Mouse (Mus musculus) fibroblast of lung, adult 2 months (primary cell): ENCODE results near the gene Trim15.
"Not testable (repeated sequence)": the region's sequence is repeated elsewhere in the genome, so short reads cannot be mapped to it uniquely, and the experiment has no call there.

Experiments
- DNase-seq: peaks from one replicate; pipeline ENCODE4 v3.0.0-alpha.2; 2011; ENCODE audit warnings: low read depth

Trim15 gene

GRCm38 (mm10) chr17:36866719-36867527 lies at the start of gene Trim15:
Gene Trim15, minus strand, starts transcription at chr17:36867210.
- no peak for DNase-seq

GRCm38 (mm10) chr17:36915076-36915475 lies 48.1 kb upstream of the Trim15 start:
- peak; percentile 10 for DNase-seq

DNA sequence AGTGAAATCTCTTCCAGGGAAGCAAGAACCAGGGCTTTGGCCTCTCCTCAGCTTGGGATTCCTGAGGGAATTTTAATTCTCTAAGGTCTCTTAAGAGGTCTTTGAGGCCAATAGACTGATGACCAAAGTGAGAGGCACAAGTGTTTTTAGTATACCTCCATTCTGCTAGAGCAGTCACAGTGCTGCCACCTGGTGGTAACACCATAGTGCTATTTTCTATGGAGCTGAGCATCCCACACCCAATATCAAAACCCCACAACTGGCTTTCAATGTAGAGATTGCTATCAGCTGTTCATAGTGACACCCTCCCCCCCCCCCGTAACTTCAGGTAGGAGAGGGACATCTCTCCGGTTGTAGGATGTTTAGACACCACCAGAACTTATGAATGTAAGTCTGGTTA lies 47.1 kb upstream of the Trim15 start:
- peak; percentile 15 for DNase-seq

DNA sequence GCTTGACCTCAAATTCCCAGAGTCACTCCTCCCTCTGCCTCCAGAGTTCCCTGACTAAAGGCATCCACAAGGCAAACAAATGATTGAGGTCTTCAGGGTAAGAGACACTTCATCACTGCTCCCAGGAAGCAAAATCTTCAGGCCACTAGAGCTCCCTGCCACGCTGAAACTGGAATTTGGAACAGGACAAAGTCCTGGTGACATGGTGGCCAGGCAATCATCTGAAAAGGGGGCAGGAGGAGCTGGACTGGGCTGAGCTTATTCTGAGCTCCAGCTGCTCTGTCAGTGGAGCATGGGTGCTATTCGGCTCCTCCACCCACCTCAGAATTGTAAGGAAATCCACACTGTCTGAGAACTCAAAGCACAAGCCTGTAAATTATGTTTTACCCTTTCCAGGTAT lies 45.0 kb upstream of the Trim15 start:
- no peak for DNase-seq

DNA sequence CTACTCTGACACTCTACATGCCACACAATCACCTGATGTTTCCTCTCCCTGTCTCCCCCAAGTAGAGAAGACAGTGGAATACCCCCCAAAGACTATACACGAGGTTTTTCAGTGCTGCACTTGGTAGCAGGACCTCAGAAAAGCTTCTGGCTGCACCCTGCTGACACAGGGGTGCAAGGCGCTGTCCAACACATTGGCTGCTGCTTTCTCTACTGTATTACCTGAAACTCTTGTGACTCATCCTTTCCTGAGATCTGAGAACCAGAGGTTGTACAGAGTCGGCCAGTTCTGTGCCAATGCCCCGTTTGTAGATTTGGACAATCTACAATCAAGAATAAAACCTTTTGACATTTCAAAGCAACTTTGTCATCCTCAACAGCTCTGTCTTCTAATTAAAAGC lies 42.8 kb upstream of the Trim15 start:
- DNase-seq = no peak

GRCm38 (mm10) chr17:36908235-36908634 lies 41.2 kb upstream of the Trim15 start:
- DNase-seq = no peak

DNA sequence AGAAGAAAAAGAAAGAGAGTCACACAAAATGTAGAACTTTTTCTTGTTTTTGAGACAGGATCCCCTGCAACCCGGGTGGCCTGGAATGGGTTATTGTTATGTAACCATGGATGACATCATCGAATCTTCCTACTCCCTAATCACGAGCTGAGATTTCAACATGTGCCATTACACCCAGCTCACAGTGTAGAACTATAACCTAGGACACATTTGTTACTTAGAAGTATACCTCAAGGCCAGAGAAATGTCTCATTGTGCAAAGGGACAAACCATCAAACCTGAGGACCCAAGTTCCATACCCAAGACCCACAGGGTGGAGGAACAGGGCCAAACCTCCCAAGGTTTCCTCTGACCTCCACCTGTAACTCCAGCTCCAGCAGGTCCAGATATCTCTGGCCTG lies 36.6 kb upstream of the Trim15 start:
- no peak for DNase-seq

DNA sequence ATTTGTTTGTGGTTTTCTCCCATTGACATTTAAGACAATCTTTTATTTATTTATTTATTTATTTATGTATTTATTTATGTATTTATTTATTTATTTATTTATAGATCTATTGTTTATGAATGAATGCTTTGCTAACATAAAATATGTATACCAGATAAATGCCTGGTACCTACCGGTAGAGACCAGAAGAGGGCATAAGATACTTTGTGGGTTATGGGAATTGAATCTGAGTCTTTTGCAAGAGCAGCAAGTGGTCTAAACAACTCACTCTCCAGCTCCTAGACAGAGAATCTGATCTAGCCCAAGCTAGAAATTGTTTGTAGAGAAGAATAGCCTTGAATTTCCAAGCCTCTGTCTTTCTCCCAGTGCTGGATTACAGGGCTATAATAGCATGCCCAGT lies 33.7 kb upstream of the Trim15 start:
- no peak for DNase-seq

DNA sequence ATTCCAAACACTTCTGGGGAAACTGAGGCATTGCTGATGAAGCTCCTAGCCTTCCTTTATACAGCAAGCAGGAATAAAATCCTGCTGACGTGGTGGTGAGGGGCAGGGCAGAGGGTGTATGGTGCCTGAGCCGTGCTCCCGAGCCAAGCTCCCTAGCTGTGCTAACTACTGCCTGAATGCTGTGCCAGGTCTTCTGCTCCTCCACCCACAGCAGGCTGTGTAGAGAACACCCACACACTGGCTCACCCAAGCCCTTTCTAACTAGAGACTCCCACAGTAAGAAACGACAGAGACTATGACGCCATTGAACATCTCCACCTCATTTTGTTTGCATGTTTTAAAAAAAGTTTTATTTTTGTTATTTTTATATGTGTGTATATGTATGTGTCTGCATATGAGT lies 33.0 kb upstream of the Trim15 start:
- DNase-seq = no peak

- no peak for DNase-seq
These were observed 32.4 kb upstream of the Trim15 start for GRCm38 (mm10) chr17:36899376-36899775.

DNA sequence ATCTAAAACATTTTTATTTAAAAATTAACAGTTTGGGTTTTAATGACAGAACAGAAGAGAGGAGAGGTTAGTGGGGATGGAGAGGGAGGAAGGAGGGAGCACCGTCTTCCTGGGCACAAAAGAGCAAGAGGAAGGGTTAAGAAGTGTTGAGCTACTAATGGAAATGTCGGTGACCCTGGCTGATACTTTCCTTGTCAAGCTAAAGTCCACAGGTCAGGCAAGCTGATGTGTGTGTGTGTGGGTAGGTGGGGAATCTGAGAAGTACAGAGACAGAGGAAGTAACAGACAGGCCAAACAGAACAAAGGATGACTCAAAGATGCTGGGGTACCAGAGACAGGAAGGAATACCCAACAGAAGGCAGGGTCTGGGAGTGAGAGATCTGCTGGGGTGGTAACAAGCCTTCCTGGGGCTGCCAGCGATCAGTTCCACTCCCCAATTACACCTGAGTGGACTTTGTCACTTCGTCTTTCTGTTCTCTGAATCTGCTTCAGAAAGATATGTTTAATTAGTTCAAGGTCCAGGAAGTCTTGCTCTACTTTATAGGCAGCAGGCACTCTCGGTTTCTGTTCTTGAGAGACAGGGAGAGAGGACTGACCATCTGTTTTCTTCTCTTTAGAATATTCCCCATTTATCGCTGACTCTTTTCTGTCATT lies 30.7 kb upstream of the Trim15 start, which contains the start of gene Trim31:
Gene Trim31, plus strand, starts transcription at position 567 of the 654 bp plus-strand sequence.
- DNase-seq = no peak

GRCm38 (mm10) chr17:36897065-36897464 lies 30.1 kb upstream of the Trim15 start:
- DNase-seq = no peak

DNA sequence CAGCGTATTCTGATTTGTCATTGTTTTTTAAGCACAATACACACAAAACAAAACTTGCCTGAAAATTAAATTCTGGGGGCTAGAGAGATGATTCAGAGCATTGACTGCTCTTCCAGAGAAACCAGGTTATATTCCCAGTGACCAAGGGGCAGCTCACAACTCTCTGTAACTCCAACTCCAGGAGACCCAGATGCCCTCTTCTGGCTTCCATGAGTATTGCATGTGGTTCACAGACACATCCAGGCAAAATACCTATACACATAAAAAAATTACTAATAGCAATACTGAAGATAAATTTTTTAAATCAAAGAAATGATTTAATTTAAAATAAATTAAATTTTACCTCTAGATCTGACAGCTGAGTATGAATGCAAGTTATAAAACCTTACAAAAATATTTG lies 29.6 kb upstream of the Trim15 start:
- peak; percentile 24 for DNase-seq

GRCm38 (mm10) chr17:36893387-36893786 lies 26.4 kb upstream of the Trim15 start:
- DNase-seq = no peak

- DNase-seq = peak; percentile 25
These were observed 25.4 kb upstream of the Trim15 start for GRCm38 (mm10) chr17:36892362-36892761.

- DNase-seq = not testable (repeated sequence)
These were observed 24.5 kb upstream of the Trim15 start for GRCm38 (mm10) chr17:36891496-36891895.

DNA sequence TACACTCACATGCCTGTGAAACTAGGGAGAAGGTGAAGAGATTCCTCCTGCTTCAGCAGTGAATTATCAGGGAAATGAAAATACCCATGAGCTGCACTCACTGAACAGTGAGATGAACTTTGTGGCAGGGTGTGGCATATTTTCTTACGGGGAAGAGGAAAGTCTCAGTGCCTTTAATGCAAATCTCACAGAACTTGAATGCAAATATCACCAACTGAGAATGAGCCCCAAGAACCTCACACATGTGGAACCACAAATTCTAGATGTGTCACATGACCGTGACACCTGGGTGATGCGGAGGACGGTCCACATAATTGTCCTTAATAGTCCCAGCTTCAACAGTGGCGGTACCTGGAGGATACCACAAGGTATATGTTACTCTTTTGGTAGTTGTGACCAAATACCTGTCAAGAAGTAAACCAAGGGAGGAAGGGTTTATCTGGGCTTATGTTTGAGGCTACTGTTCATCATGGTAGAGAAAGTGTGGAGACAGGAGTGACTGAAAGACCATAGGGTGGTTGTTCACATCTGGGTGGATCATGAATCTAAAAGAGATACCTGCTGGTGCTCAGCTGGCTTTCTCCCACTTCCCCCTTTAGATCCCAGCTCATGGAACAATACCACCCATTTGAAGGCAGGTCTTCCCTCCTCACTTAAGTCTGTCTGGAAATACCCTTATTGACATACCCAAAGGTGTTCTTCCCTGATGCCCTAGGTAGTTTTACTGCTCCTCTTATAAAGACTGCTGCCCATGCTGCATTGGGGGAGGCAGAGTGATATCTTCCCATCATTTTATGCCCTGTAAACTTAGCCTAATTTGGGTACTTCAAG lies 23.3 kb upstream of the Trim15 start, which contains the start of gene Trim40:
Gene Trim40, minus strand, starts transcription at position 51 of the 831 bp plus-strand sequence.
- DNase-seq = no peak

DNA sequence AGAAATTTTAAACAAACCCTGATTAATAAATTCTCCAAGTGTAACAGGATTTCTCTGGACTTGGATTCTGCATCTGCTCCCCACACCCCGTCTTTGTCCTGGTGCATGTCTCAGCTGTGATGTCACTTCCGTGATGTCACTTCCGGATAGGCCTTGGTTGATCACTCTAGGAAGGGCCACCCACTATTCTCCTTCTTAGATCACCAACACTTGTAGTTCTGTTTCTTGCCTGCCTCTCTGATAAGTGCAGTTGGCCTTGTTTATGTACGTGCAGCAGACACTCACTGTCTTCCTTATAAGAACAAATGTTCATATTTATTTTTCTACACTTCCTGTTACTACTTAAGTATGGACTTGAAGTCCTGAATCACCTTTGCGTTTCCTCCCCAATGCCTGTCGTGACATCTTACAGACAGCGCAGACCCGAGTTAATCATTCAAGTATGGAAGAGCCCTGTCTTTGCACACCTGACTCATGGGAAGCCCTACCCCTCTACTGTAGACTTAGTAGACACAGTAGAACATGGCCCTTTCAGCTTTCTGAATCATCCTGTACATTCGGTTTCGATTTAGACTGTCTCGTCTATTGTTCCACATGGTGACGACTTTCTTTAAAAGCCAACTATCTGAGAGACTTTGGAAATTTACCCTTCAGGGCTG lies 18.3 kb upstream of the Trim15 start:
- no peak for DNase-seq

DNA sequence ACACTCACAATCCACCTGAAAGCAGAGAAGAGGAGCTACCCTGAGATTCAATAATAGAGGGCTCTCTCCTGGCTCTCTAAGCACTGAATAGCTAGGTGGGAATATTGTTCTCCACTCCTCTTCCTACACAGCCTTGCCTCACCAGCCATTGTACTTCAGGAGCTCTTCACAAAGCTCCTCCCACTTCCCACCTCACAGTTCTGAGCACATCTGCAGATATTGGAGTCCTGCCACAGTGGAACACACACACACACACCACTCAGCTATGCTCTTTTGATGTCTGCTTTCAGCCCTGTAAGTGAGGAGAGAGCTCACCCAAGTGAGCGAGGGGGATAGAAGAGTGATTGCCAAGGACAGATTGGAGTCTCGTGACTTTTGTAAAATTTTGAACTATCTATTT lies 16.3 kb upstream of the Trim15 start:
- no peak for DNase-seq

DNA sequence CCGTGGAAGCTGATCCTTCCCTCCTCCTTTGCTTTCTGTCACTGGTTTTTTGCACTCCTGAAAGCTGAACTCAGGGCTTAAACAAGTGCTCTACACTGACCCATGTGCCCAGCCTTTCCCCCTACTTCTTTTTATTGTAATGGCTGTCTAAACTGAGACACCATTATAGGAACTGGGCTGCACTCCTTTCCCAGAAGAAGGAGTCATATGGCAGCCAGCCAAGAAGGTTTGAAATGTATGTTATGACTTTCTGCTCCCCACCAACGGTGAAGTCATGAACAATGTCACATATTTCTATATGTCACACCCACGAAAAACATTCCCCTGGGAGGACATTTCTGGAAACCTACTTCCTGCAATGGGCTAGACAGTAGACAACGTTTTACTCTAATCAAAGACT lies 7.6 kb upstream of the Trim15 start:
- DNase-seq = no peak

DNA sequence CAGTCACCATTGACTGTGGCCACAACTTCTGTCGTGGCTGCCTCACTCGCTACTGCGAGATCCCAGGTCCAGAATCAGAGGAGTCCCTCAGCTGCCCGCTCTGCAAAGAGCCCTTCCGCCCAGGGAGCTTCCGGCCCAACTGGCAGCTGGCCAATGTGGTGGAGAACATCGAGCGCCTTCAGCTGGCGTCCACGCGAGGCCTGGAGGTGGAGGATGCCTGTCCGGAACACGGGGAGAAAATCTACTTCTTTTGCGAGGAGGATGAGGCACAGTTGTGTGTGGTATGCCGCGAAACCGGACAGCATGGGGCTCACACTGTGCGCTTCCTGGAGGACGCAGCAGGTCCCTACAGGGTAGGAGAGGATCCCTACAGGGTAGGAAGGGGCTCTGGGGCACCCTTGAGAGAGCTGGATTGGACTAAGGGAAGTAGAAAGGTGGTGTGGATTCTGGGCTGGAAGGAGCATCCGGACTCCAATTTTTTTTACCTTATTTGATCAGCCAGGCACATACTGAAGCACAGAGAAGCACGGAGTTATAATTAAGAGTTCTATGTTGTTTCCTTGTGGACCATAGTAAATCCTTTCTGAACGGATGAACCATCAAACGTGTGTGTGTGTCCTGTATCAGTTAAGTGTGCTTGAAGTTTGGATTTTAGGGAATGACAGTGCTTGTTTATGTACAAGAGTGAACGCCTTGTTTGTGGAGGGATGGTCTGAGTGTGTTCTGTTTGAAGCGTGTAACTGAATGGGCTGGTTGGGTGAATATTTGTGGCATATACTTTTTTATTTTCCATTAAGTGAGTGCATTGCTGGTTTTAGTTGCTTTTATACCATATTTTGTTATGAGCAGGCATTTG lies 3.2 kb upstream of the Trim15 start:
- DNase-seq = no peak
